Mouse (Mus musculus): ENCODE data around the gene Runx2.
A peak's percentile ranks its signal among the peaks of the same experiment; 100 is the strongest.

Runx2 gene

GRCm38 (mm10) chr17:44474280-44474679 lies 340.3 kb downstream of the Runx2 start:
- no peak for DNase-seq (ENCODE audit: low read depth, low spot score)

- no peak for DNase-seq (ENCODE audit: low read depth, low spot score)
Measured at GRCm38 (mm10) chr17:44472695-44473094, 341.9 kb downstream of the Runx2 start.

DNA sequence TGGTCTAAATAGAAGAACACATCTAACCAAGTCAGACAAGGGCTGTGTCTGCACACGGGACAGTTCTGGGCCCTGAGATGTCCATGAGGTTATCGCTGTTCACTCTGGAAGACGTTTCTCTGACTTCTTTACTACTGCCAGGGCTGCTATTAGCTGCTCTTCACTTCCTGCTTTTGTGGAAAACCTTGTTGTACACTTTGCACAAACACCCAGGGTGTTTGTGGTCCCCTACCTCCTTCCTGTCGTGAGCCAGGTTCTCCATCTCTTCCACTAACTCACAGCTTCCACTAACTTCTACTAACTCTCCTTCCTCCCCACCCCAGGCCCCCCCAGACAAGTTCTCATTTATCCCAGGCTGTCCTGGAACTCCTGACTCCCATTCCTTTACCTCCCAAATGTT lies 350.9 kb downstream of the Runx2 start:
- DNase-seq (ENCODE audit: low read depth, low spot score), result no peak

DNA sequence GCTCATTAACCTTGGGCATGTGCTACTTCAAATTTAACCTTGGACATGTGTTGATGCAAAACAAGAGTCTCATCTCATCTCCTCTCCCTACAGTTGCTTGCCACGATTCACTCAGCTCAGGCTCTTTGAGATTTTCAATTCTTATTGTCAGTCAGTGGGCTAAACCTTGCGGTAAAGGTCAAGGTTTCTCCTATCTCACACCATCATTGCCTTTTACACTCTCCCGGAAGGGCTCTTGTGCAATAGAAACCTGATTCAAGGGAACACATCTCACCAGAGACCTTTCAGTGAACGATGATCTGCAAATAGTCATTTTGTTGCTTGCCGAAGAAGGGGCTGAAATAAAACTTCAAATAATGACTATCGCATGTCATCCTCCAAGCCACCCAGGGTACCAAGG lies 354.4 kb downstream of the Runx2 start:
- DNase-seq (ENCODE audit: low read depth, low spot score), result no peak

GRCm38 (mm10) chr17:44459029-44459428 lies 355.6 kb downstream of the Runx2 start:
- DNase-seq (ENCODE audit: low read depth, low spot score), result no peak

GRCm38 (mm10) chr17:44456696-44457095 lies 357.9 kb downstream of the Runx2 start:
- DNase-seq (ENCODE audit: low read depth, low spot score), result no peak

DNA sequence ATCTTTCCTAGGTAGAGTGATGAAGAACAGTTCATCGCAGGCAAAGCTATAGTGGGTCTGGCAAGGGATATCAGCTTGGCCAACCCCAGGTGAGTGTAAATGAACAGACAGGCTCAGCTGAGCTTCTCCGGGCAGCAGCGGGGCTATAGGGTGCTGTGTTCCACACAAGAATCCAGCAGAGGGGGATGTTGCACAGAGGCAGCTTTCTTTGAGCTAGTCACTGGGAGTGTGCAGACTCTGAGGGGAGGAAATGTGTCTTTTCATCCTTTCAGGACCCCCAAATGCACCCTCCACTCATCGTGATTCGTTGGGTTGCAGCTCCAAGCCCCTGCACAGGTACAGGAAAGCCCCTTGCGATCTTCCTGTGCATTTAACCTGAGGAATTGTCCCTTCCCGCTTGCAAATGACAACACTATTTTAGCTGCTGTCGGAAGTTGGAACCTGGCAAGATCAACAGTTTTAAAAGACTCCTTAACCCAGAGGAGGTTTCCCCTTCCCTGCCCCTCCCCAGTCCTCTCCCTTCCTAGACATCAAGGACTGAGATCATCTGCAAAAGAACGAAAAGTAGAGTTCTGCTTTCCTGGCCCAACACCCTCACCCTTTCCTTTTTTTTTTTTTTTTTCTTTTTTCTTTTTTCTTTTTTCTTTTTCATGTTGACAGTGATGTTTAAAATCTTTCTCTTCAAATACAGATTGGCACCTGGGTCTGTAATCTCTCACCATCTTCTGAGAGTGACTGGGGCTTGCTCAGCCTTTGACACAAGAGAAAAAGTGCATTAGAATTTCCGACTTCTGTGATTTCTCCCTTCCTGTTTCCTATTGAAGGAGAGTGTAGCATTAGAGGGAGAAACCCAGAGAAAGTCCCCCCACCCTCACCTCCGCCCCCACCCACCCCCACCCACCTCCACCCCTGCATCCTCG lies 358.7 kb downstream of the Runx2 start:
- peak; percentile 61 for DNase-seq (ENCODE audit: low read depth, low spot score)

GRCm38 (mm10) chr17:44449915-44450471 lies 364.6 kb downstream of the Runx2 start:
- no peak for DNase-seq (ENCODE audit: low read depth, low spot score)

Measured in embryo, embryonic 11.5 days (tissue).